Mouse (Mus musculus) forebrain, postnatal 0 days (tissue): ENCODE measurements around the gene Ccdc136. TPM values are rescaled to one million over a fixed set of nuclear protein-coding genes. Genes with fewer than 3 reads are reported as not detected.
A peak's percentile ranks its signal among the peaks of the same experiment; 100 is the strongest.

Experiments
- ATAC-seq: fragments of 200-750 bp; cut with Nextera tagmentation; 2 replicates; pipeline ENCODE4 v1.8.0; 2017; ENCODE audit warnings: mild to moderate bottlenecking, moderate library complexity
- DNase-seq: peaks from one replicate; pipeline ENCODE4 v3.0.0-alpha.2; 2015
- H3K27ac ChIP-seq: fragments of 300-500 bp; sonication (generic); 2 replicates; pipeline ENCODE4 v1.5.1; 2014; ENCODE audit warnings: low read depth, mild to moderate bottlenecking, antibody characterized with exemption, low read length, moderate library complexity, mixed read lengths
- H3K27me3 ChIP-seq: fragments of 300-500 bp; sonication (generic); 2 replicates; pipeline ENCODE4 v1.6.1; 2014; ENCODE audit warnings: mild to moderate bottlenecking, low read length, mixed read lengths; ENCODE audit not compliant: insufficient read depth
- H3K36me3 ChIP-seq: fragments of 300-500 bp; sonication (generic); 2 replicates; pipeline ENCODE4 v1.6.1; 2014; ENCODE audit warnings: mild to moderate bottlenecking, moderate library complexity; ENCODE audit not compliant: insufficient read depth
- H3K4me1 ChIP-seq: fragments of 300-500 bp; sonication (generic); 2 replicates; pipeline ENCODE4 v1.6.1; 2014; ENCODE audit warnings: antibody characterized with exemption; ENCODE audit not compliant: insufficient read depth
- H3K4me2 ChIP-seq: fragments of 300-500 bp; sonication (generic); 2 replicates; pipeline ENCODE4 v1.6.1; 2014; ENCODE audit warnings: low read depth, mild to moderate bottlenecking, moderate library complexity
- H3K4me3 ChIP-seq: fragments of 300-500 bp; sonication (generic); 2 replicates; pipeline ENCODE4 v1.5.1; 2014; ENCODE audit warnings: low read depth, low read length, mixed read lengths
- H3K9ac ChIP-seq: fragments of 300-500 bp; sonication (generic); 2 replicates; pipeline ENCODE4 v1.6.1; 2014; ENCODE audit warnings: mild to moderate bottlenecking
- H3K9me3 ChIP-seq: fragments of 300-500 bp; sonication (generic); 2 replicates; pipeline ENCODE4 v1.6.1; 2016; ENCODE audit warnings: low read length
- CTCF ChIP-seq: sonication (generic); IDR thresholded peaks from 2 replicates; pipeline ENCODE4 v1.5.1; 2016; ENCODE audit warnings: antibody characterized with exemption, control low read depth, low read depth
- WGBS: fragments of 180-500 bp; shearing (Covaris S2); extraction: QIAGEN DNeasy Blood & Tissue Kit; methylation state at CpG from one replicate; pipeline ENCODE4 v1.1.7; 2014; 5-methylcytosine and 5-hydroxymethylcytosine counted together
- polyA plus RNA-seq: library from polyadenylated mRNA; unstranded; fragments of >200 nt; fragmentation: Nextera tagmentation; extraction: Ambion mirVana; gene quantifications from 2 replicates; pipeline ENCODE4 v1.2.1, GENCODE M21; 2015
- total RNA-seq: library from RNA; depleted of rRNA; stranded (reverse); fragments of >200 nt; gene quantifications from 2 replicates; pipeline ENCODE4 v1.2.3, GENCODE M21; 2014

The Ccdc136 gene
- total and polyA plus RNA-seq, 2 experiments from 2014 or later, result 43.0 to 46.6 TPM

DNA sequence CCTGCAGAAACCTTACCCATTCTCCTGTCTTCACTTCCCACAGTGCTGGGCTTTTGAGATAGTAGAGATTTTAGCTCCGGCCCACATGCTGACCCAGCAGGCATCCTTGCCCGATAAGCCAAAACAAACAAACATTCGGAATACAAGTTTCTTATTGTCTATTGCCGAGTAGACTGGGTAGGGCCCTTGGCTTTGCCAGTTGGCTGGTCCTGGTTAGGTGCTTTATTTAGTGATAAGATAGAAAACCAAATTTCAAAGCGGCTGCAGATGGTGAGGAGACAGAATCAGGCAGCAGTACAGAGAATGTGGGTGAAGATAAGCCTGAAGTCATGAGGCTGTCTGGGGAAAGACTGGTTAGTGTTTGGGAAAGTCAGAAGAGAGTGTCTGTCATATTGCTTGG lies 43.3 kb upstream of the Ccdc136 start:
- H3K27ac ChIP-seq, result no peak overlapping the region
- H3K4me3 ChIP-seq, result no peak overlapping the region
- 61% methylated on average over 5 of the region's 5 CpGs for WGBS
- no peak for TF ChIP-seq CTCF
- no peaks in the 10 kb centered on the region for H3K9me3 ChIP-seq
- H3K27me3 ChIP-seq, result no peaks in the 10 kb centered on the region
- ATAC-seq (no peak), DNase-seq (no peak)
- peaks cover 3% of the 10 kb centered on the region; the same call in 1 of the 2 replicates for H3K36me3 ChIP-seq
- no peak overlapping the region for H3K9ac ChIP-seq
- no peaks in the 10 kb centered on the region; the same call in 1 of the 2 replicates for H3K4me1 ChIP-seq
- H3K4me2 ChIP-seq, result no peak overlapping the region

DNA sequence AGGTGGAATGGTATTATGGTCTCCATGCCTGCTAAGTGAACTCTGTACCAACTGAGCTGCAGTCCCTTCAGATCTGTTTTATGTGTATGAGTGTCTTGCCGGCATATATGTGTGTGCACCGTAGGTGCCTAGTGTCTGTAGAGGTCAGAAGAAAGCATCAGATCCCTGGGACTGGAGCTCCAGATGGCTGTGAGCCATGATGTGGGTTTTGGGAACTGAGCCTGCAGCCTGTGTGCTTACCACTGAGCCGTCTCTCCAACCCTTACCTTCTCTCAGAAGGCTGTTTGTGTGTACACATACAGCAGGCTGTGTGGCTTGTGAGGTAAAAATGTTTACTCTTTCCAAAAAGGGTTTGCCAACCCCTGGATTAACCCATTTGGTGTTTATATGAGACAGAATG lies 36.7 kb upstream of the Ccdc136 start:
- no peaks in the 10 kb centered on the region for H3K4me1 ChIP-seq
- H3K27me3 ChIP-seq, result no peaks in the 10 kb centered on the region
- no peak overlapping the region for H3K9ac ChIP-seq
- no peak overlapping the region for H3K4me3 ChIP-seq
- peaks cover 8% of the 10 kb centered on the region; the same call in 1 of the 2 replicates for H3K36me3 ChIP-seq
- no peaks in the 10 kb centered on the region for H3K9me3 ChIP-seq
- DNase-seq (no peak), ATAC-seq (no peak)
- TF ChIP-seq CTCF, result no peak
- 89% methylated on average over 3 of the region's 3 CpGs for WGBS
- H3K4me2 ChIP-seq, result no peak overlapping the region
- H3K27ac ChIP-seq, result no peak overlapping the region

DNA sequence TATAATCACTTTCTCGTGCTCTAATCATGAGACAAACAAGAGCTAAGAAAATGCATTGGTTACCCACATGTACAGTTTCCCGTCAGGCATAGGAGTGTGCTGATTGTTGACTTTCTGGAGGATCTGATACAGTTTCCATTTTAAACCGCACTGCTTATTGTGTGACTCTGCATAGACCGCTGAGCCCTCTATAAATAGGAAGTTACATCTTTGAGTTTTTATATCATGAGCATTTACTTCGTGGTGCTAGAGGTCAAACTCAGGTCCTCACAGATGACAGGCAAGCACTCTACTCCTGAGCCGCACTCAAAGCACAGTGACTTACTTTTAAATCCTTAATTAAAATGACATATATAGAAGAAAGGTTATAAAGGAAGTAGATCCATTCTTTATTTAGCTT lies 35.9 kb upstream of the Ccdc136 start:
- Histone ChIP-seq H3K4me2 (no peak overlapping the region), H3K4me1 (no peaks in the 10 kb centered on the region), H3K9me3 (no peaks in the 10 kb centered on the region), H3K27me3 (no peaks in the 10 kb centered on the region), H3K4me3 (no peak overlapping the region), H3K36me3 (peaks cover 8% of the 10 kb centered on the region; the same call in 1 of the 2 replicates), H3K9ac (no peak overlapping the region), H3K27ac (no peak overlapping the region)
- DNase-seq (no peak), ATAC-seq (no peak)
- no peak for TF ChIP-seq CTCF
- 87% methylated on average over 6 of the region's 6 CpGs for WGBS

DNA sequence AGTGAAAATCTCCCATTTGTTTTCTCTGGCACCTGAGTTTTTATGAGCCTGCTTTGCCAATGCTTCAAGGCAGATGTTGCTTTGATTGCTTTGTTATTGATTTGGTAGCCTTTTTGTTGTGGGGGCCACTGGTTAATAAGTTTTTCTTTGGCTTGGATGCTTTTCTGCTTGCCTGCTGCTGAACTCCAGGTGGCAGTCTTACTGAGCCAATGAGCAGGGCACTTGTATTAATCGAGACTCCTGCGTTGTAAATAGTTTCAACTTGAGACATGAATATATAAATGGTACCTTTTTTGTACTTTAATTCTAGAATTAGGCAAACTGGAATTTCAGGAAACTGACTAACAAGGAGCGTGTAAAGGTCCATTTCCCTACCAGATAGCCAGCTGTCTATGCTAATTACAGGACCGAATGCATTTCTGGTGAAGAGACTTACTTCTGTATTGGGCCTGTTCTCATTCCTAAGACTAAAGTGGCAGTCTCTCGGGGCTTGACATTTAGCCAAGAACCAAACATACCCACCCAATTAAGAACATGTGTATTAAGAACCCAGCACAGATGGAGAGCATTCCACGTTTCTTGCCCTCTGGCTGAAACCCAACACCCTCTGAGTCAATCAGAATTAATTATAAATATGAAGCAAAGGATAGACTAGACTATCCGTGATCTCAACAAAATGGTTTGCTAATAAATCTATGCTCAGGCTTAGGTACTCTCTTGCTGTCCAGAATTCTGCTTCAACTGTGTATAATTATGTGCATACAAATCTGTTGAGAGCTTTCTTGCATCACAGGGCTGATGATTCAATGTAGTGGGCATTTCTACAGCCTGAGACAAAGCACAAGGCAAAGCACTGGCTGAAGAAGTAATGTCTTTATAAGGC lies 33.6 kb upstream of the Ccdc136 start:
- H3K4me3 ChIP-seq, result no peak overlapping the region
- H3K4me2 ChIP-seq, result no peak overlapping the region
- H3K4me1 ChIP-seq, result no peaks in the 10 kb centered on the region
- H3K9ac ChIP-seq, result no peak overlapping the region
- peak; percentile 65 for TF ChIP-seq CTCF
- no peak overlapping the region for H3K27ac ChIP-seq
- 12% methylated on average over 7 of the region's 7 CpGs for WGBS
- H3K36me3 ChIP-seq, result peaks cover 14% of the 10 kb centered on the region
- DNase-seq (peak; percentile 47), ATAC-seq (peak; percentile 76)
- no peaks in the 10 kb centered on the region for H3K9me3 ChIP-seq
- H3K27me3 ChIP-seq, result no peaks in the 10 kb centered on the region

DNA sequence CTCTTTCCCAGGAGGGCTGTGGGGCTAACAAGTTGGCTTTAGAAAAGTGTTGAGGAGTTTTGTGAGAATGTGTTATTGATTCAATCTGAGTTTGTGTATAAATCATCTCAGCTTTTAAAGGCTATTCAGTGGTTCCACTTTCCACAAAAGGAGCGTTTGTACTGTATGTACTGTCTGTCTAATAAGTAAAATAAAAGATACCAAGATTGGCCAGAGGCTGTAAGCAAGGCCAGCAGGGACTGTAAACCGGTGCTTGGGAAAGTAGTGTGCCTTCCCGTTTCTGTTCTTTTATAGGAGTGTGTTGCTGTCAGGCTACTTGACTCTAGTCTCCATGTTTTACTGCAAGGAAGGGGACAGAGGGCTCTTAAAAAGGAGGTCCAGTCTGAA lies 33.0 kb upstream of the Ccdc136 start:
- ATAC-seq (no peak; the same call in 1 of the 2 replicates), DNase-seq (no peak)
- no peaks in the 10 kb centered on the region for H3K9me3 ChIP-seq
- no peak overlapping the region for H3K4me3 ChIP-seq
- H3K4me2 ChIP-seq, result no peak overlapping the region
- H3K27ac ChIP-seq, result no peak overlapping the region
- peaks cover 15% of the 10 kb centered on the region for H3K36me3 ChIP-seq
- no peak overlapping the region for H3K9ac ChIP-seq
- H3K27me3 ChIP-seq, result no peaks in the 10 kb centered on the region
- H3K4me1 ChIP-seq, result no peaks in the 10 kb centered on the region
- no peak for TF ChIP-seq CTCF
- 23% methylated on average over 3 of the region's 3 CpGs for WGBS

DNA sequence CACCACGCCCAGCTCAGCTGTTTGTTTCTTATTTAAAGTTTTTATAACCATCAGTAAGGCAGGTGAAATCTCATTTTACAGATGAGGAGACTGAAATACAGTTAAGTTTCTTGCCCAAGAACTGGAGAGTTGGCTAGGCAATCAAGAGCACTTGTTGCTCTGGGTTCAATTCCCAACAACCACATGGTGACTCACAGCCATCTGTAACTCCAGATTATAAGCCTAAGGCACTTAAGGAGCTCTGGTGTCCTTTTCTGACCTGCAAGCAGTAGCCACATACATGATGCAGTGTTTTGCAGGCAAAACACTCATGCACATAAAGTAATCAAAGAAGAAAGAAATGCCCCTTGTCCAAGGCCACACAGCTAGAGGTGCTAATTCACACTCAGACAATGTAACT lies 30.8 kb upstream of the Ccdc136 start:
- ATAC-seq, result no peak
- Histone ChIP-seq H3K4me2 (no peak overlapping the region), H3K4me3 (no peak overlapping the region), H3K36me3 (peaks cover 15% of the 10 kb centered on the region), H3K9ac (no peak overlapping the region), H3K27me3 (no peaks in the 10 kb centered on the region), H3K27ac (no peak overlapping the region), H3K4me1 (no peaks in the 10 kb centered on the region), H3K9me3 (no peaks in the 10 kb centered on the region)
- 97% methylated on average over 1 of the region's 1 CpGs for WGBS
- DNase-seq, result no peak
- TF ChIP-seq CTCF, result no peak

DNA sequence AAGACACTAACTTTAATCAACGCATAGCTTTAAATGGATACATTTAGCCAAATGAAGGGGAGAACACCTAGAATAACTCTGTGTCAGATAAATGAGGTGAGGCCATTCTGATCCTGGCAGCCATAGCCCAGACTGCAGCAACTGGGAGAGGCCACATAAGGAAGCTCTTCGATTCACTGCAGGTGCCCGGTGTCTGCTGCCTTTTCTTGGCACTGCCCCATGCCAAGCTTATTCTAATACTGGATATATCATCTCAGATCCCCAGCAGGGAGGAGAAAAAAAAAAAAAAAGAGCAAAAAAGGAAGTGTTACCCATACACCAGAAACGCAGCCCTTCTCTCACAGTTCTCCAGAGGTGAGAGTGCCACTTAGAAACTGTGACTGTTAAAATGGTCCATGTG lies 18.7 kb upstream of the Ccdc136 start:
- DNase-seq (no peak), ATAC-seq (no peak)
- no peak overlapping the region for H3K4me2 ChIP-seq
- TF ChIP-seq CTCF, result no peak
- no peak overlapping the region for H3K4me3 ChIP-seq
- H3K27ac ChIP-seq, result no peak overlapping the region
- WGBS, result 89% methylated on average over 4 of the region's 4 CpGs
- no peaks in the 10 kb centered on the region for H3K4me1 ChIP-seq
- no peaks in the 10 kb centered on the region for H3K27me3 ChIP-seq
- no peaks in the 10 kb centered on the region for H3K9me3 ChIP-seq
- H3K9ac ChIP-seq, result no peak overlapping the region
- peaks cover 35% of the 10 kb centered on the region for H3K36me3 ChIP-seq
